In the genomic region with DNA sequence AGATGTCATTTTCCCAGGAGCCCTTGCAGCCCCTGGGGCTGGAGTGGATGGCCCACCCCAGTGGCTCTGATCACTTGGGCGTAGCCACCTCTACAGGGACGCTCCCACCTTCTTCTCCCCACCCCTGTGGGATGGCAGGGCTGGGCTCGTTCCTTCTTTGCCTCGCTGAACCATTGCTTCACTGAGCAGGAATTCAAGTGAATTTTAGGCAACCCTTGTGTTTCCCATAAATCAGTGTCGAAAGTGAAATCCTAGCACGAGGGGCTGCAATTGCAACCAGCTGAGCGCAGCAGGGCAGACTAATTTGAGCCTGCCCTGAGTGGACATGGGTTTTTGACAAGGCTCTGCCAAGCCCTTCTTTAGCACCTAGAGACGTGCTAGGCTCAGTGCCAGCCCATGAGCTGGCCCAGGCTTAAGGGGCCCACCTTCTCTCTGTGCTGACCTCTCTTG, we compare ENCODE assay signal across 9 mouse cellular contexts. TPM values are rescaled to one million over a fixed set of nuclear protein-coding genes. Genes with fewer than 3 reads are reported as not detected.
DNase-seq lines count a peak whose midpoint lies in the region; ATAC-seq and TF ChIP-seq lines count a peak whose summit lies in the region.
"Had no signal": no experiment of that assay in that cellular context is flagged by ENCODE, and none has a peak within 500 bp of the region (broad histone marks: within the 10 kb centered on the region; RNA-seq: fewer than 3 reads in every experiment).

No protein-coding gene starts in this region.

- H3K9me3 ChIP-seq in hindbrain, embryonic 16.5 days (ENCODE audit: control insufficient read depth, low read length): no peaks in the 10 kb centered on the region
- no peaks in the 10 kb centered on the region for H3K9me3 ChIP-seq in hindbrain, embryonic 14.5 days (ENCODE audit: control insufficient read depth, low read length)
- H3K9me3 ChIP-seq in heart, embryonic 16.5 days (replicated peaks; ENCODE audit: control insufficient read depth, low read length): no peaks in the 10 kb centered on the region
- H3K9me3 ChIP-seq in midbrain, postnatal 0 days (ENCODE audit: low read length): no peaks in the 10 kb centered on the region
- H3K9me3 ChIP-seq: megakaryocyte, embryonic 14.5 days had no signal

- H3K4me1 ChIP-seq in hindbrain, embryonic 16.5 days (ENCODE audit: control insufficient read depth, insufficient read depth, low read depth, low read length): peaks cover 3% of the 10 kb centered on the region; the same call in 1 of the 2 replicates
- H3K4me1 ChIP-seq in hindbrain, embryonic 14.5 days (replicated peaks; ENCODE audit: control insufficient read depth, insufficient read depth, low read length): peaks cover under 1% of the 10 kb centered on the region
- peaks cover 15% of the 10 kb centered on the region for H3K4me1 ChIP-seq in heart, embryonic 16.5 days (ENCODE audit: control insufficient read depth, insufficient read depth, low read length)
- no peaks in the 10 kb centered on the region; the same call in 1 of the 2 replicates for H3K4me1 ChIP-seq in midbrain, postnatal 0 days (ENCODE audit: insufficient read depth, low read length)

- 47% methylated on average over 8 of the region's 8 CpGs for WGBS in hindbrain, embryonic 16.5 days
- WGBS in hindbrain, embryonic 14.5 days: 50% methylated on average over 8 of the region's 8 CpGs
- WGBS in heart, embryonic 16.5 days: 47% methylated on average over 8 of the region's 8 CpGs
- 66% methylated on average over 8 of the region's 8 CpGs for WGBS in midbrain, postnatal 0 days

- peak; percentile 46; the same call in 1 of the 2 replicates for ATAC-seq in hindbrain, embryonic 16.5 days
- no peak for ATAC-seq in hindbrain, embryonic 14.5 days (ENCODE audit: low FRiP score)
- peak; percentile 89 for ATAC-seq in heart, embryonic 16.5 days (replicated peaks; ENCODE audit: extremely low read depth, insufficient read depth, low FRiP score)
- no peak for ATAC-seq in midbrain, postnatal 0 days (ENCODE audit: low FRiP score)

- H3K4me2 ChIP-seq in hindbrain, embryonic 16.5 days (ENCODE audit: low read length): no peak overlapping the region
- H3K4me2 ChIP-seq in hindbrain, embryonic 14.5 days (replicated peaks): no peak overlapping the region
- peak overlapping the region; percentile 10 for H3K4me2 ChIP-seq in heart, embryonic 16.5 days (ENCODE audit: low read depth, low read length)
- H3K4me2 ChIP-seq in midbrain, postnatal 0 days (ENCODE audit: low read depth, low read length, poor library complexity, severe bottlenecking): no peak overlapping the region

- no peak overlapping the region for H3K27ac ChIP-seq in hindbrain, embryonic 16.5 days (ENCODE audit: low read depth, low read length)
- no peak overlapping the region for H3K27ac ChIP-seq in hindbrain, embryonic 14.5 days
- H3K27ac ChIP-seq in heart, embryonic 16.5 days (ENCODE audit: low read length): peak overlapping the region; percentile 84
- H3K27ac ChIP-seq in midbrain, postnatal 0 days (ENCODE audit: low read depth, low read length): no peak overlapping the region

- H3K4me3 ChIP-seq in hindbrain, embryonic 16.5 days (ENCODE audit: low read length): no peak overlapping the region
- H3K4me3 ChIP-seq in hindbrain, embryonic 14.5 days (replicated peaks; ENCODE audit: low read length): no peak overlapping the region
- no peak overlapping the region for H3K4me3 ChIP-seq in heart, embryonic 16.5 days (ENCODE audit: low read length)
- H3K4me3 ChIP-seq in midbrain, postnatal 0 days (ENCODE audit: low read depth, low read length): no peak overlapping the region
- H3K4me3 ChIP-seq: megakaryocyte, embryonic 14.5 days had no signal

- no peak for TF ChIP-seq CTCF in midbrain, postnatal 0 days (IDR thresholded peaks at IDR 0.05)

- no peaks in the 10 kb centered on the region for H3K36me3 ChIP-seq in hindbrain, embryonic 16.5 days (ENCODE audit: control insufficient read depth, insufficient read depth, low read length)
- H3K36me3 ChIP-seq in hindbrain, embryonic 14.5 days (replicated peaks; ENCODE audit: control insufficient read depth, insufficient read depth): no peaks in the 10 kb centered on the region
- no peaks in the 10 kb centered on the region for H3K36me3 ChIP-seq in heart, embryonic 16.5 days (ENCODE audit: control insufficient read depth, insufficient read depth)
- H3K36me3 ChIP-seq in midbrain, postnatal 0 days (ENCODE audit: insufficient read depth, low read length): no peaks in the 10 kb centered on the region

- no peaks in the 10 kb centered on the region for H3K27me3 ChIP-seq in hindbrain, embryonic 16.5 days (replicated peaks; ENCODE audit: control insufficient read depth, insufficient read depth, low read length)
- H3K27me3 ChIP-seq in hindbrain, embryonic 14.5 days (ENCODE audit: control insufficient read depth, insufficient read depth, low read length): no peaks in the 10 kb centered on the region
- H3K27me3 ChIP-seq in heart, embryonic 16.5 days (ENCODE audit: control insufficient read depth, insufficient read depth, low read length): no peaks in the 10 kb centered on the region
- no peaks in the 10 kb centered on the region for H3K27me3 ChIP-seq in midbrain, postnatal 0 days (ENCODE audit: insufficient read depth, low read length)

- no peak overlapping the region for H3K9ac ChIP-seq in hindbrain, embryonic 16.5 days (ENCODE audit: low read depth, low read length)
- no peak overlapping the region for H3K9ac ChIP-seq in hindbrain, embryonic 14.5 days
- no peak overlapping the region for H3K9ac ChIP-seq in heart, embryonic 16.5 days (ENCODE audit: low read length)
- no peak overlapping the region for H3K9ac ChIP-seq in midbrain, postnatal 0 days (replicated peaks; ENCODE audit: low read length, poor library complexity, severe bottlenecking)

- DNase-seq in hindbrain, embryonic 14.5 days (ENCODE audit: low spot score): no peak
- DNase-seq in embryo, embryonic 9.5 days (ENCODE audit: extremely low spot score): peak; percentile 35
- peak; percentile 40 for DNase-seq in lung, postnatal 36 days
- DNase-seq in ovary, postnatal 10 days (ENCODE audit: low spot score): no peak
- DNase-seq in T-cell, adult 2 months (ENCODE audit: low spot score): no peak
- DNase-seq in midbrain, postnatal 0 days (ENCODE audit: low spot score): no peak

RNA-seq across cellular contexts. Expression of a gene that starts 47.6 kb away (rescaled TPM):
- 0.15 and 0.51 TPM in 2 replicates for polyA plus RNA-seq in hindbrain, embryonic 16.5 days (2015; fragmentation: Nextera tagmentation; extraction: Ambion mirVana)
- polyA plus RNA-seq in hindbrain, embryonic 14.5 days (2014; fragmentation: Nextera tagmentation; extraction: Ambion mirVana): not detected in 2 replicates
- polyA plus RNA-seq in heart, embryonic 16.5 days (2015; fragmentation: Nextera tagmentation; extraction: Ambion mirVana): 0.67 and 1.7 TPM in 2 replicates
- not detected in 2 replicates for total RNA-seq in midbrain, postnatal 0 days (2014; rRNA removed)
- polyA plus RNA-seq in midbrain, postnatal 0 days (2015; fragmentation: Nextera tagmentation; extraction: Ambion mirVana): 0.23 and 0.56 TPM in 2 replicates

Comparison
In these comparisons a context has a peak if more than half of its experiments do, and no peak if none do; other contexts are left out.
1. ATAC-seq: peak in hindbrain, embryonic 16.5 days (single experiment) and heart, embryonic 16.5 days (single experiment); none in hindbrain, embryonic 14.5 days (single experiment) and midbrain, postnatal 0 days (single experiment).
2. DNase-seq: peak in embryo, embryonic 9.5 days (single experiment) and lung, postnatal 36 days (single experiment); none in hindbrain, embryonic 14.5 days (single experiment), ovary, postnatal 10 days (single experiment), T-cell, adult 2 months (single experiment) and midbrain, postnatal 0 days (single experiment).